Mouse (Mus musculus) left cerebral cortex, adult 9 months (tissue): Measurements from ENCODE around the gene Zfp710.

Experiments
- DNase-seq, 2 experiments: peaks; one replicate each; pipeline ENCODE4 v3.0.0; 2022; ENCODE audit warnings: low spot score in 2 of 2

Gene Zfp710

DNA sequence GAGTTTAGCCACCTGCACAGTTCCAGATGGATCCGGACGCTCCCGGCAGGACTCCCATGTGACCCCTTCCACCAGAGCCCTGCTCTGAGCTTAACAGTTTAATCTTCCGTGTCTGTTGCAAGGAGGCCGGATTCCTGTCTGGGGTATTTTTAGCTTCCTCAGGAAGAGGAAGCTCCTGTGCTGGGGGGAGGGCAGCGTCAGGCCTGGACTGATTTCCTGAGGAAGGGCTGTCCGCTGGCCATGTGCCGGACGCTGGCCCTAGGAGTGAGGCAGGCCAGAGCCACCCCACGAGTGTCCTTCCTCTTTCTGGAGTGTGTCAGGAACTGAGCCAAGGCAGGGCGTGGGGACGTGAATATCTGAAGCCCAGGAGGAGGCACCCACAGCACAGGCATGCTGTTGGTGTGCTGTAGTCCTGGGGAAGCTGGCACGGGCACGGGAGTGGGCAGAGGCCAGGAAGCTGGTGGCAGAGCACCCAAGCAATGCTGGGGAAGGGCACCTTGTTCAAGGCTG, 54.2 kb downstream of the Zfp710 start:
- DNase-seq: peak; percentile 71 to 77

DNA sequence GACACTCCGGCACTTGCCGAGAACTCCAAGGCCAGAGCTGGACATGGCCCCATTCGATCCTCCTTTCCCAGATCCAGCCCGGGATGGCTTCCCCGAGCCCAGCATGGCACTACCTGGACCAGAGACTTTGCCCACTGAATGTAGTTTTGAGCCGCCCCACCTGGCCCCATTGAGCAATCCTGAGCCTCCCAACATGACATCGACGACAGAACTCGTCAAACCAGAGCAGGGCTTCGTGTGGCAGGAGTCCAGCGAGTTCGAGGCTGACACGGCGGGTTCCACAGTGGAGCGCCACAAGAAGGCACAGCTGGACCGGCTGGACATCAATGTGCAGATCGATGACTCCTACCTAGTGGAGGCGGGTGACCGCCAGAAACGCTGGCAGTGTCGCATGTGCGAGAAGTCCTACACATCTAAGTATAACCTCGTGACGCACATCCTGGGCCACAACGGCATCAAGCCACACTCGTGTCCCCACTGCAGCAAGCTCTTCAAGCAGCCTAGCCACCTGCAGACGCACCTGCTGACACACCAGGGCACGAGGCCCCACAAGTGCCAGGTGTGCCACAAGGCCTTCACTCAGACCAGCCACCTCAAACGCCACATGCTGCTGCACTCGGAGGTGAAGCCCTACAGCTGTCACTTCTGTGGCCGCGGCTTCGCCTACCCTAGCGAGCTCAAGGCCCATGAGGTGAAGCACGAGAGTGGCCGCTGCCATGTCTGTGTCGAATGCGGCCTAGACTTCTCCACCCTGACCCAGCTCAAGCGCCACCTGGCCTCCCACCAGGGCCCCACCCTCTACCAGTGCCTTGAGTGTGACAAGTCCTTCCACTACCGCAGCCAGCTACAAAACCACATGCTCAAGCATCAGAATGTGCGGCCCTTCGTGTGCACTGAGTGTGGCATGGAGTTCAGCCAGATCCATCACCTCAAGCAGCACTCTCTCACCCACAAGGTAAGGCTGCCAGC, 57.3 kb downstream of the Zfp710 start:
- no peak for DNase-seq

GRCm38 (mm10) chr7:80084484-80084931, 59.9 kb downstream of the Zfp710 start:
- DNase-seq: no peak

- DNase-seq: no peak
Measured at GRCm38 (mm10) chr7:80085970-80086715, 61.5 kb downstream of the Zfp710 start.

DNA sequence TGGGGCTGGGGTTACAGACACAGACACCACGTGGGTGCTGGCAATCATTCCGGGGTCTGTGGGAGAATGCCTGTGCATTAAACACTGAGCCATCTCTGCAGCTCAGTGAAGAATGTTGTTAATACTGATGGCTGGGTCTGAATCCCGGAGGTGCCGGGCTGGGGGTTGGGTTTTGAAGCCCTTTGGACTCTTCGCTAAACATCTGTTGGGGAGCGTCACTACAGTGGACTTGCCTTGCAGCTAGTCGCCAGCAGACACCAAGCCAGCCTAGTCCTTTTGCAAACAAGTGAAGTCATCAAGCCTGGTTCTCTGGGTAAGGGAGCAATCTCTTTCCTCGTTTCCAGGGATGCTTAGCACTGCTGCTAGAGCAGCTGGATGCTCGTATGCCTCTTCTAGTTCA, 63.6 kb downstream of the Zfp710 start:
- DNase-seq: no peak

DNA sequence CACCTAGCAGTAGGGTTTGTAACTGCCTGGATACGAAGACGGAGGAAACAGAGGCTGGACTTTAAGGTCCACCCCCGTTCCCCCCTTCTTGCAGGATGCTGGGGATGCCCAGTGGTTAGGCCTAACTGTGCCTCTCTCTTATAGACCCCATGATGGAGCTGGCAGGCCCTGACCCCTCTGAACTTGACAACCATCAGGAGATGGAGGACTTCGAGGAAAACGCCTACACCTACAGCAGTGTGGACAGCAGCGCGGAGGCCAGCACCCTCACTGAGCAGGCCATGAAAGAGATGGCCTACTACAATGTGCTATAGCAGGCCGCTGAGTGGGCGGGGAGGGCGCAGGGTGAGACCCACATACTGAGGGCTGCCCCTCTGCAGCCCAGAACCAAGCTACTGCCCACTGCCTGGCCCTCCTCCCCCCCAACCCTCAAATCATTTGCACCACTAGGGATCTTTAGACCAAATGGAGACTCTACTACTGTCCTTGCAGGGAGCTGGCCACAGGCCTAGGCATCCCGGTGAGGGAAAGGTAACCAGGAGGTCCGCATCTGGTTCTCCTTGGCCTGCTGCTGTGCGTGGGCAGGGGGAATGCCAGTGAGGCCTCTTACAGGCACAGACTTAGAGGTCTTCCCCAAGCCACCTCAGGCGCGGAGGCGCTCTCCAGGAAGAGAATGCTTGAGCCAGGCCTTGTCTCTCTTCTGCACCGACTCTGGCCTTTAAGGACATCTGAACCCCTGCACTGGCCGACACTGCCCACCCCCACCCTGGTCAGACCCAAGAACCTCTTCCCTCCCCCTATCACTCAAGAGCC, 65.8 kb downstream of the Zfp710 start:
- no peak for DNase-seq

DNA sequence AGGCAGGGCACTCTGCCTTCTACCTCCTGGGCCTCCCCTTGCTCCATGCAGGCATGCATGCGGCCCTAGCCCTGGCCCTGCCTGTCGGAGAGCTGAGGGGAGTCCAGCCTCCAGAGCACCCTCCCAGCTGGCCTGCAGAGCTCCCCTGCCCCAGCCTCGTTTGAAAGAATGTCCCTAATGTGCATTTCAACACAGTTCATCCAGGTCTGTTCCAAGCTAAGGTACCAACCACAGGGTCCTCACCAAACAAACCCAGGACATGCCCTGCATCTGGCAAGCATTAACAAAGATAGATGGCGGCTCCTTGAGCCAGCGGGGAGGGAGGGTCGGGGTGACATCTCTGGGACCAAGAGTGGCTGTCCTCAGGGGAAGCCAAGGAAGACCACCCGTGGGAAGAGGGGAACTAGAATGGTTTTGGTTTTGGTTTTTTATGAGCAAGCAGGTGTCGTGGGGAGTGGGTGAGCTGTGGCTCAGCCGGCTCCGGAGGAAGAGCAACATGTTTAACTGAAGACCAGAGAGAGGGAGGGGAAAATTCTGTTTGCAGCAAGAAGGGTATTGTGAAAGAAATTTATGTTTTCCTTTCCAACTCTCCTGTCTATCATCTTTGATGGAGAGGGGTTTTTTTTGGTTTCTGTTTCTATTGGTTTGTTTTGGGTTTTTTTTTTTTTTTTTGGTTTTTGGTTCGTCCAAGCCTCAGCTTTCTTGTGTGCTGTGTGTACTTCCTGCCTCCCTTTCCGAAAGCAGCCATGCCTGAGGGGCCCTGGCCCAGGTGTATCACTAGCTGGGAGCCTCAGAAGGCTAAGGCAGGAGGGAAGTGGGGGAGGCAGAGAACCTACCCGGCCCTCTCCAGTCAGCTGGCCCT, 66.6 kb downstream of the Zfp710 start:
- no peak for DNase-seq

DNA sequence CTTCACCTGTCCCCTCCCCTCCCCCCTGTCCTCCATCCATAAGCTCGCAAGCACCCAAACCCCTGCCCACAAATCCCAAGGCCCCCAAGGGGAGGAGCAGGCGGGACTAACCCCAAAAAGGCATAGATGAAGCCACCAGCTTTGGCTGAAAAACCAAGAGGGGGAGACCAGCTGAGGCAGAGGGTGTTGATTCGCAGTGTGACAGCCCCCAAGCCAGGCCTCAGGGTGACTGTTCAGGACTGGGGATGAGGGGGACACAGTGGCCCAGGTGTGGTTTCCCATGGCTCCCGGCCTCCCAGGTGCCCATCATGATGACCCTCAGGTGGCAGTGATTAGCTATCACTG, 67.2 kb downstream of the Zfp710 start:
- DNase-seq: no peak

- peak in 1 of 2 experiments; percentile 81 for DNase-seq
Measured at GRCm38 (mm10) chr7:80092351-80093046, 67.9 kb downstream of the Zfp710 start.

DNA sequence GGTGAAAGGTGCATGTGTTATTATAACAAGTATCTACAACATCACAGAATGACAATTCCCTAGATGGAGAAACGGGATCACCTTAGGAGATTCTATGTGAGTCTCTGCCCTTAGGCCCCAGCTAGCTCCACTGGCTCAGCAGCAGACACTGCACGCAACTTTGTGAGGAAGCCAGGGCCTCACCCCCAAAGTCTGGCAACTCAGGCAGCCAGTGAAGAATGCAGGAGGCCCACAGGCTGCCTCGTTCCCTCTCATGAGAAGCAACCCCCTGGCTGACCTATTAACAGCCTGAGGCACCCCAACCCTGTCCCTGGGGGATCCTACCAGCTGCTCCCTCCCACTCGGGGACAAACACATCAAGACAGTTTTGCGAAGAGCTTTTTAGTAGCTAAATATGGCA, 69.9 kb downstream of the Zfp710 start:
- DNase-seq: no peak

- no peak for DNase-seq
Measured at GRCm38 (mm10) chr7:80095598-80096309, 71.1 kb downstream of the Zfp710 start.

- DNase-seq: no peak
Measured at GRCm38 (mm10) chr7:80098389-80098976, 73.9 kb downstream of the Zfp710 start.

GRCm38 (mm10) chr7:80103335-80103734, 78.7 kb downstream of the Zfp710 start:
- no peak for DNase-seq

DNA sequence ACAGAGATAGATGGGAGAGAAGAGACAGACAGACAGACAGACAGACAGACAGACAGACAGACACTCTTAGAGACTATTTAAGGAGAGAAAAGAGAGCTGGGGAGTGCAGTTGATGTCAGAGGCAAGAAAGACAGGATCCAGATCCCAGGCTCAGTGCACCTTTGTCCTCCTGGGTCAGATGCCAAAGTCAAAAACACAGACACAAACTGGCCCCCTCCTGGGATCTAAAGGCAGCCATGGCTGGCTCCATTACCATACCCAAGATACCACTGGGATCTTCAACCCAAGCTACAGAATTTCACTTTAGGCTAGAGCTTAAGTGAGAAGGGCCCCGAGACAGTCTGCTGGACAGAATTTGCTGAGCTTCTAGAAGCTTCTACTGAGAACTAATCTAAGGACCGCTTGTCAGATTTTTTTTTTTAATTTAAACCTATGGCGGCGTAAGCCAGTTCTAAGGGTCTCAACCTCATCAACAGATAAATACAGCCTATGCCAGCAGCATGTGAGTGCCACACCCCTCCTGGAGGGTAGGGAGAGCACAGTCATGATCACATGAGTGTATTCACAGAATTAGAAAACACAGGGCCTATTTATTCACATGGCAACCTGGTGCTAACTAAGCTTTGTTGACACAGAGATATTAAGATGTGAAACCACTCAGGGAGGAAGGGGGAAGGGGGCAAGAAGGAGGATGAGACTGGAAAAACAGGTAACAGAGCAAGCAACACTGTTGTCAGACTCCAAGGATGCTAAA, 81.2 kb downstream of the Zfp710 start:
- DNase-seq: no peak

DNA sequence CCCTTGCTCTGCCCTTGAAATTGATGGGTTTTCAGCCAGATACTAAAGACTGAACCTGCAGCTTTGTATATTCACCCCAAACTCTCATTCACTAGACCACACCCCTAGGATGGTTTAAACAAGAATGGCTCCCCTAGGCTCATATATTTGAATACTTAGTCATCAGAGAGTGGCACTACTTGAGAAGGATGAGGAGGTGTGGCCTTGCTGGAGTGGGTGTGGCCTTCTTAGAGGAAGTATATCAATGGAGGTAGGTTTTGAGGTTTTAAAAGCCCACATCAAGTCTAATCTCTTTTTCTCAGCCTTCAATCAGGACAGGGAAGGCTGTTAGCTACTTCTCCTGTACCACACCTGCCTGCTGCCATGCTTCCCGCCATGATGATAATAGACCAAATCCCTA, 81.8 kb downstream of the Zfp710 start:
- DNase-seq: no peak

- peak in 1 of 2 experiments; percentile 63 for DNase-seq
Measured at GRCm38 (mm10) chr7:80111066-80112045, 86.7 kb downstream of the Zfp710 start.

DNA sequence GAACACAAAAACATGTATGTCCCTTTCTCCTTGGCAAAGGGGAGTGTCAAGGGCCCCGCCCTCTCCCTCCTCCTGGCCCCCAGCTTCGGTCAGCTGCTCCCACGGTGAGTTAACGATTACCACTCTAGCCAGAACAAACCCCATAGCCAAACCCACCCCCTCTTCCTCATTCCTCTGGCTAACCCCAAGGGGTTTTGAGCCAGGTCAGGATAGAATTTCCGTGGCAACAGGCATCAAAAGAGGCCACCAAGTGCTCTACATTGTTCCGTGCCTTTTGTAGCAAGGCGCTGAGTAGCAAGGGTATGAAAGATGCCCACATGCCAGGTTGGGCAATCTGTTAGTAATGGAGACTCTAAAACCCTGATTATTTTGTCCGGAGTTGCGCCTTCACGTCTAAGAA, 89.4 kb downstream of the Zfp710 start:
- no peak for DNase-seq
